Mouse (Mus musculus) embryonic stem cell, embryonic (primary cell): ENCODE data around the gene Gli2.

Source experiments
- CTCF ChIA-PET, 4 experiments: fragments of 300-600 bp in 2 of 4; fragments of 350-600 bp in 2 of 4; sonication (Branson Sonifier 250); formaldehyde crosslinking; loops; one replicate each; lab custom pipeline; 2022; ENCODE audit warnings: inconsistent platforms in 2 of 4; lab: Charles Lee
- POLR2A ChIA-PET, 4 experiments: fragments of 300-600 bp in 2 of 4; fragments of 350-600 bp in 2 of 4; sonication (Branson Sonifier 250); formaldehyde crosslinking; loops; one replicate each; lab custom pipeline; 2022; ENCODE audit warnings: antibody characterized with exemption in 4 of 4, inconsistent platforms in 1 of 4; lab: Charles Lee

The Gli2 gene

GRCm38 (mm10) chr1:118910693-118911426 is 142.6 kb downstream of the Gli2 start:
- CTCF ChIA-PET = interaction anchor here in 1 of 4 experiments (2.3 kb wide), 1 partner anchor 172 kb away, joined by 7 read pairs; no protein-coding TSS in a partner anchor
- POLR2A ChIA-PET = interaction anchor here in 2 of 4 experiments (0.6 to 1.6 kb wide), 7 partner anchors 11 to 143 kb away, joined by 3 to 5 read pairs (median 3); partner anchors contain the start of gene Gli2 (in 1 of the 2)

- CTCF ChIA-PET = no interaction called here
- POLR2A ChIA-PET = interaction anchor here in 1 of 4 experiments (0.8 to 1.2 kb wide), 2 partner anchors 9 to 16 kb away, joined by 3 read pairs; no protein-coding TSS in a partner anchor
These were observed 144.4 kb downstream of the Gli2 start for GRCm38 (mm10) chr1:118909051-118909450.

- POLR2A ChIA-PET = interaction anchor here in 1 of 4 experiments (0.7 to 1.5 kb wide), 3 partner anchors 11 to 25 kb away, joined by 3 to 4 read pairs (median 3); no protein-coding TSS in a partner anchor
These were observed 145.8 kb downstream of the Gli2 start for GRCm38 (mm10) chr1:118907574-118907973.

GRCm38 (mm10) chr1:118905319-118905718 is 148.1 kb downstream of the Gli2 start:
- ChIA-PET POLR2A (interaction anchor here in 2 of 4 experiments (0.6 to 2.9 kb wide), 10 partner anchors 9 to 1067 kb away, joined by 3 to 16 read pairs (median 4); no protein-coding TSS in a partner anchor), CTCF (interaction anchor here in 1 of 4 experiments (0.6 kb wide), 1 partner anchor 53 kb away, joined by 4 read pairs; no protein-coding TSS in a partner anchor)

More at GRCm38 (mm10) chr1:118907574-118907973, 145.8 kb downstream of the Gli2 start:
- CTCF ChIA-PET = no interaction called here

- ChIA-PET POLR2A (interaction anchor here in 2 of 4 experiments (0.6 to 2.9 kb wide), 11 partner anchors 8 to 1344 kb away, joined by 3 to 16 read pairs (median 4); no protein-coding TSS in a partner anchor), CTCF (interaction anchor here in 1 of 4 experiments (0.6 kb wide), 1 partner anchor 174 kb away, joined by 3 read pairs; no protein-coding TSS in a partner anchor)
These were observed 148.5 kb downstream of the Gli2 start for GRCm38 (mm10) chr1:118904909-118905308.

GRCm38 (mm10) chr1:118904431-118904830 is 149.0 kb downstream of the Gli2 start:
- POLR2A ChIA-PET = interaction anchor here in 3 of 4 experiments (0.6 to 2.9 kb wide), 12 partner anchors 8 to 1345 kb away, joined by 3 to 16 read pairs (median 4); no protein-coding TSS in a partner anchor

GRCm38 (mm10) chr1:118903742-118904141 is 149.7 kb downstream of the Gli2 start:
- CTCF ChIA-PET = interaction anchor here in 1 of 4 experiments (0.5 kb wide), 1 partner anchor 192 kb away, joined by 3 read pairs; no protein-coding TSS in a partner anchor
- POLR2A ChIA-PET = interaction anchor here in 3 of 4 experiments (0.7 to 2.9 kb wide), 6 partner anchors 7 to 152 kb away, joined by 3 to 16 read pairs (median 6); no protein-coding TSS in a partner anchor

More at GRCm38 (mm10) chr1:118904431-118904830, 149.0 kb downstream of the Gli2 start:
- CTCF ChIA-PET = interaction anchor here in 1 of 4 experiments (0.6 kb wide), 1 partner anchor 174 kb away, joined by 3 read pairs; no protein-coding TSS in a partner anchor

GRCm38 (mm10) chr1:118901868-118902586 is 151.4 kb downstream of the Gli2 start:
- POLR2A ChIA-PET = interaction anchor here in 1 of 4 experiments (0.9 to 1.3 kb wide), 5 partner anchors 10 to 52 kb away, joined by 3 to 6 read pairs (median 3); no protein-coding TSS in a partner anchor
- CTCF ChIA-PET = interaction anchor here in 2 of 4 experiments (0.6 to 1.2 kb wide), 2 partner anchors 180 to 224 kb away, joined by 3 read pairs; no protein-coding TSS in a partner anchor

GRCm38 (mm10) chr1:118898351-118898750 is 155.1 kb downstream of the Gli2 start:
- POLR2A ChIA-PET = interaction anchor here in 1 of 4 experiments (0.7 to 1.2 kb wide), 3 partner anchors 10 to 20 kb away, joined by 3 to 6 read pairs (median 5); no protein-coding TSS in a partner anchor
- CTCF ChIA-PET = no interaction called here

- ChIA-PET CTCF (interaction anchor here in 1 of 4 experiments (0.6 kb wide), 1 partner anchor 119 kb away, joined by 4 read pairs; no protein-coding TSS in a partner anchor), POLR2A (interaction anchor here in 2 of 4 experiments (0.5 to 3.5 kb wide), 8 partner anchors 9 to 110 kb away, joined by 3 to 16 read pairs (median 4); no protein-coding TSS in a partner anchor)
These were observed 158.2 kb downstream of the Gli2 start for GRCm38 (mm10) chr1:118895026-118895762.

- ChIA-PET CTCF (interaction anchor here in 3 of 4 experiments (0.6 to 1.3 kb wide), 3 partner anchors 127 to 927 kb away, joined by 5 to 6 read pairs (median 6); no protein-coding TSS in a partner anchor), POLR2A (interaction anchor here in 2 of 4 experiments (0.7 to 3.4 kb wide), 6 partner anchors 10 to 433 kb away, joined by 3 to 13 read pairs (median 4); no protein-coding TSS in a partner anchor)
These were observed 162.0 kb downstream of the Gli2 start for GRCm38 (mm10) chr1:118891395-118891794.

- ChIA-PET CTCF (interaction anchor here in 1 of 4 experiments (1.0 kb wide), 1 partner anchor 51 kb away, joined by 3 read pairs; no protein-coding TSS in a partner anchor), POLR2A (interaction anchor here in 2 of 4 experiments (0.5 to 3.4 kb wide), 9 partner anchors 9 to 239 kb away, joined by 3 to 13 read pairs (median 4); no protein-coding TSS in a partner anchor)
These were observed 163.1 kb downstream of the Gli2 start for GRCm38 (mm10) chr1:118890125-118890875.

GRCm38 (mm10) chr1:118880781-118881247 is 172.6 kb downstream of the Gli2 start:
- CTCF ChIA-PET = no interaction called here
- POLR2A ChIA-PET = interaction anchor here in 2 of 4 experiments (1.4 to 3.0 kb wide), 2 partner anchors 11 to 14 kb away, joined by 3 to 13 read pairs; no protein-coding TSS in a partner anchor

GRCm38 (mm10) chr1:118878291-118878690 is 175.1 kb downstream of the Gli2 start:
- ChIA-PET POLR2A (interaction anchor here in 1 of 4 experiments (1.2 kb wide), 1 partner anchor 17 kb away, joined by 4 read pairs; no protein-coding TSS in a partner anchor), CTCF (no interaction called here)

- POLR2A ChIA-PET = interaction anchor here in 2 of 4 experiments (0.7 to 1.6 kb wide), 4 partner anchors 9 to 200 kb away, joined by 3 to 4 read pairs (median 3); no protein-coding TSS in a partner anchor
- CTCF ChIA-PET = no interaction called here
These were observed 178.2 kb downstream of the Gli2 start for GRCm38 (mm10) chr1:118875227-118875626.

GRCm38 (mm10) chr1:118873559-118873958 is 179.9 kb downstream of the Gli2 start:
- ChIA-PET CTCF (no interaction called here), POLR2A (interaction anchor here in 2 of 4 experiments (0.7 to 1.3 kb wide), 13 partner anchors 9 to 515 kb away, joined by 3 to 6 read pairs (median 3); partner anchors contain the start of gene Gli2 (in 1 of the 2))
